ENCODE assay signal across 8 mouse cellular contexts in genomic region chr12:51188229-51188628, GRCm38 (mm10).
DNase-seq lines count a peak whose midpoint lies in the region; ATAC-seq and TF ChIP-seq lines count a peak whose summit lies in the region.

No protein-coding gene starts in this region.

- no peak overlapping the region for H3K27ac ChIP-seq in liver, embryonic 14.5 days
- H3K27ac ChIP-seq in liver, embryonic 12.5 days, result no peak overlapping the region
- H3K27ac ChIP-seq in forebrain, embryonic 14.5 days (ENCODE audit: low read depth, low read length), result no peak overlapping the region

- H3K27me3 ChIP-seq in liver, embryonic 14.5 days (ENCODE audit: control insufficient read depth, insufficient read depth, low read length), result no peaks in the 10 kb centered on the region
- no peaks in the 10 kb centered on the region for H3K27me3 ChIP-seq in liver, embryonic 12.5 days (replicated peaks)
- H3K27me3 ChIP-seq in forebrain, embryonic 14.5 days (replicated peaks; ENCODE audit: control insufficient read depth, insufficient read depth, low read length), result no peaks in the 10 kb centered on the region

- no peaks in the 10 kb centered on the region for H3K36me3 ChIP-seq in liver, embryonic 14.5 days (replicated peaks; ENCODE audit: control insufficient read depth, insufficient read depth, low read depth)
- no peaks in the 10 kb centered on the region for H3K36me3 ChIP-seq in liver, embryonic 12.5 days
- no peaks in the 10 kb centered on the region for H3K36me3 ChIP-seq in forebrain, embryonic 14.5 days (ENCODE audit: control insufficient read depth, insufficient read depth, low read length)

- H3K9ac ChIP-seq in liver, embryonic 14.5 days (replicated peaks), result no peak overlapping the region
- no peak overlapping the region for H3K9ac ChIP-seq in liver, embryonic 12.5 days
- no peak overlapping the region for H3K9ac ChIP-seq in forebrain, embryonic 14.5 days (ENCODE audit: low read length)

- TF ChIP-seq EP300 in liver, embryonic 14.5 days (IDR thresholded peaks at IDR 0.05; ENCODE audit: low read depth), result no peak

- TF ChIP-seq CTCF in liver, embryonic 14.5 days (IDR thresholded peaks at IDR 0.05; ENCODE audit: low read depth), result peak; percentile 7; the same call in 1 of the 2 replicates

- no peak for ATAC-seq in liver, embryonic 14.5 days (ENCODE audit: insufficient read depth)
- no peak for ATAC-seq in liver, embryonic 12.5 days
- ATAC-seq in forebrain, embryonic 14.5 days, result peak; percentile 76
- ATAC-seq in erythroblast, adult 5-6 weeks (replicated peaks; ENCODE audit: low FRiP score, poor library complexity, severe bottlenecking), result no peak

- H3K4me2 ChIP-seq in liver, embryonic 14.5 days (ENCODE audit: low read depth), result no peak overlapping the region
- no peak overlapping the region for H3K4me2 ChIP-seq in liver, embryonic 12.5 days
- H3K4me2 ChIP-seq in forebrain, embryonic 14.5 days (ENCODE audit: low read length), result no peak overlapping the region

- no peaks in the 10 kb centered on the region for H3K9me3 ChIP-seq in liver, embryonic 14.5 days (ENCODE audit: control insufficient read depth, low read length)
- no peaks in the 10 kb centered on the region for H3K9me3 ChIP-seq in liver, embryonic 12.5 days (replicated peaks)
- H3K9me3 ChIP-seq in forebrain, embryonic 14.5 days (replicated peaks; ENCODE audit: control insufficient read depth, low read length), result 0 out of 2 replicates have a peak, but pooled peaks cover 4% of the 10 kb centered on the region

- H3K4me1 ChIP-seq in liver, embryonic 14.5 days (replicated peaks; ENCODE audit: control insufficient read depth in 2 of 2, insufficient read depth in 2 of 2, low read length in 1 of 2), result no peaks in the 10 kb centered on the region
- H3K4me1 ChIP-seq in liver, embryonic 12.5 days, result no peaks in the 10 kb centered on the region
- peaks cover 24% of the 10 kb centered on the region for H3K4me1 ChIP-seq in forebrain, embryonic 14.5 days (ENCODE audit: control insufficient read depth, insufficient read depth, low read length)

- no peak for DNase-seq in liver, embryonic 14.5 days (ENCODE audit: low read depth in 3 of 3, low spot score in 3 of 3)
- DNase-seq in ZHBTc4 (ENCODE audit: low read depth, low spot score), result peak; percentile 19
- DNase-seq in forebrain, embryonic 14.5 days (ENCODE audit: low spot score), result peak; percentile 94
- DNase-seq in left cerebral cortex, adult 18-20 months (ENCODE audit: low spot score in 2 of 2), result peak; percentile 44 to 63
- no peak for DNase-seq in spleen, postnatal 36 days (ENCODE audit: low spot score in 2 of 2)
- DNase-seq in urinary bladder, adult 18-20 months (ENCODE audit: low spot score in 2 of 2), result no peak

- H3K4me3 ChIP-seq in liver, embryonic 14.5 days (ENCODE audit: insufficient read depth in 1 of 2, low read depth in 2 of 2, low read length in 2 of 2), result no peak overlapping the region
- no peak overlapping the region for H3K4me3 ChIP-seq in liver, embryonic 12.5 days
- H3K4me3 ChIP-seq in forebrain, embryonic 14.5 days (ENCODE audit: low read depth, low read length), result no peak overlapping the region

Comparison
In these comparisons a context has a peak if more than half of its experiments do, and no peak if none do; other contexts are left out.
1. DNase-seq: peak in ZHBTc4 (single experiment), forebrain, embryonic 14.5 days (single experiment) and left cerebral cortex, adult 18-20 months (2 of 2); none in liver, embryonic 14.5 days (0 of 3), spleen, postnatal 36 days (0 of 2) and urinary bladder, adult 18-20 months (0 of 2).